Mouse (Mus musculus) bone marrow, adult 2 months (tissue): ENCODE results near the gene Eif4g3.

ENCODE experiments used
- CTCF ChIP-seq: fragments of 200-500 bp; IDR thresholded peaks from 2 replicates; pipeline ENCODE4 v1.5.1; 2011; ENCODE audit warnings: low read length, control low read depth; ENCODE audit not compliant: control insufficient read depth, insufficient read depth
- POLR2A ChIP-seq: fragments of 200-500 bp; IDR thresholded peaks from 2 replicates; pipeline ENCODE4 v1.6.1; 2011; ENCODE audit warnings: low read depth, mild to moderate bottlenecking, control low read depth, low read length, borderline replicate concordance; ENCODE audit not compliant: control insufficient read depth

DNA sequence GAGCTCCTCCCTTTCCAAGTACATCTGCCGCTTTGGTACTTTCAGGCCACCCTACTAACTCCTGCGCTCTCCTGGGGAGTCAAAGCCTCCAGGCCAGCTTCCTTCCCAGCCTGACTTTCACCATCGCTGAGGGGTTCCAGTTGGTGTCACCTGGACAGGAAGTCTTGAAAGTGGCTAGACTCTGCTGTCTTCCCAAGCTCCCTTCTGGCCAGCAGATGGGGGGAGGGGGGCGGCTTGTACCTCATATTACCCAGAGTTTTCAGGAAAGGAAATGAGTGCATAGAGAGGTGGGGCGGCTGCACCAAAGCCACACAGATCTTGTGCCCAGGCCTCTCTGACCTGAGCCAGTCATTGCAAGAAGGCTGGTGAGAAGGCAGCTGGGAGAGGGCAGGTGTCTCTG lies 259.4 kb downstream of the Eif4g3 start:
- TF ChIP-seq CTCF = no peak
- TF ChIP-seq POLR2A = no peak
